Mouse (Mus musculus): ENCODE data around the gene Hils1. TPM values are rescaled to one million over a fixed set of nuclear protein-coding genes. Genes with fewer than 3 reads are reported as not detected.

Gene Hils1
- total RNA-seq, 2 experiments from 2014 or later, result not detected

- DNase-seq (ENCODE audit: low spot score in 2 of 2), result no peak
- intact Hi-C loops (cut with DNase I), result no loop called here
These were observed 48.1 kb downstream of the Hils1 start for GRCm38 (mm10) chr11:95015484-95015883.

Other genes with a start within 250 kb of the Hils1 start
- under 1 TPM; 0.31 to 0.38 TPM for gene Cdc34b, start 225.8 kb upstream of the Hils1 start, total RNA-seq (2021)
- gene Tmem92, start 184.9 kb upstream of the Hils1 start, total RNA-seq (2021), result not detected
- 10 to 100 TPM; 50.1 to 54.5 TPM for gene Col1a1, start 31.4 kb upstream of the Hils1 start, total RNA-seq (2021)
- gene Sgca, start 8.7 kb downstream of the Hils1 start, total RNA-seq (2021), result under 1 TPM; 0.55 to 0.68 TPM
- 100 to 1,000 TPM; 505 to 506 TPM for gene Ppp1r9b, start 23.4 kb downstream of the Hils1 start, total RNA-seq (2021)
- gene Samd14, start 42.3 kb downstream of the Hils1 start, total RNA-seq (2021), result 10 to 100 TPM; 48.5 to 52.2 TPM
- 10 to 100 TPM; 69.2 to 75.4 TPM for gene Pdk2, start 73.8 kb downstream of the Hils1 start, total RNA-seq (2021)
- 10 to 100 TPM; 12.2 to 15.5 TPM for gene Itga3, start 109.2 kb downstream of the Hils1 start, total RNA-seq (2021)
- not detected for gene Dlx3, start 152.5 kb downstream of the Hils1 start, total RNA-seq (2021)
- not detected for gene Dlx4, start 178.7 kb downstream of the Hils1 start, total RNA-seq (2021)